Mouse (Mus musculus) forebrain, embryonic 16.5 days (tissue): ENCODE results near the gene Sufu. TPM values are rescaled to one million over a fixed set of nuclear protein-coding genes. Genes with fewer than 3 reads are reported as not detected.

Source experiments
- ATAC-seq: fragments of 200-750 bp; cut with Nextera tagmentation; 2 replicates; pipeline ENCODE4 v1.8.0; 2017; ENCODE audit warnings: mild to moderate bottlenecking, moderate library complexity
- H3K27ac ChIP-seq: fragments of 300-500 bp; sonication (generic); 2 replicates; pipeline ENCODE4 v1.5.1; 2014; ENCODE audit warnings: low read length, control low read depth
- H3K27me3 ChIP-seq: fragments of 300-500 bp; sonication (generic); replicated peaks from 2 replicates; pipeline ENCODE4 v1.6.1; 2014; ENCODE audit warnings: low read length; ENCODE audit not compliant: control insufficient read depth, insufficient read depth
- H3K36me3 ChIP-seq: fragments of 300-500 bp; sonication (generic); 2 replicates; pipeline ENCODE4 v1.6.1; 2014; ENCODE audit not compliant: control insufficient read depth, insufficient read depth
- H3K4me1 ChIP-seq: fragments of 300-500 bp; sonication (generic); replicated peaks from 2 replicates; pipeline ENCODE4 v1.6.1; 2014; ENCODE audit warnings: low read length; ENCODE audit not compliant: control insufficient read depth, insufficient read depth
- H3K4me2 ChIP-seq: fragments of 300-500 bp; sonication (generic); 2 replicates; pipeline ENCODE4 v1.6.1; 2014; ENCODE audit warnings: mild to moderate bottlenecking, low read length, control low read depth
- H3K4me3 ChIP-seq: fragments of 300-500 bp; sonication (generic); replicated peaks from 2 replicates; pipeline ENCODE4 v1.5.1; 2014; ENCODE audit warnings: mild to moderate bottlenecking, low read length, control low read depth
- H3K9ac ChIP-seq: fragments of 300-500 bp; sonication (generic); replicated peaks from 2 replicates; pipeline ENCODE4 v1.6.1; 2014; ENCODE audit warnings: low read depth, low read length, control low read depth
- H3K9me3 ChIP-seq: fragments of 300-500 bp; sonication (generic); 2 replicates; pipeline ENCODE4 v1.6.1; 2016; ENCODE audit warnings: low read length; ENCODE audit not compliant: control insufficient read depth
- WGBS: fragments of 180-500 bp; shearing (Covaris S2); extraction: QIAGEN DNeasy Blood & Tissue Kit; methylation state at CpG from one replicate; pipeline ENCODE4 v1.1.7; 2014; 5-methylcytosine and 5-hydroxymethylcytosine counted together
- polyA plus RNA-seq: library from polyadenylated mRNA; unstranded; fragments of >200 nt; fragmentation: Nextera tagmentation; extraction: Ambion mirVana; gene quantifications from 2 replicates; pipeline ENCODE4 v1.2.1, GENCODE M21; 2015

The Sufu gene
- polyA plus RNA-seq, 1 experiment from 2014 or later: 26.4 TPM

DNA sequence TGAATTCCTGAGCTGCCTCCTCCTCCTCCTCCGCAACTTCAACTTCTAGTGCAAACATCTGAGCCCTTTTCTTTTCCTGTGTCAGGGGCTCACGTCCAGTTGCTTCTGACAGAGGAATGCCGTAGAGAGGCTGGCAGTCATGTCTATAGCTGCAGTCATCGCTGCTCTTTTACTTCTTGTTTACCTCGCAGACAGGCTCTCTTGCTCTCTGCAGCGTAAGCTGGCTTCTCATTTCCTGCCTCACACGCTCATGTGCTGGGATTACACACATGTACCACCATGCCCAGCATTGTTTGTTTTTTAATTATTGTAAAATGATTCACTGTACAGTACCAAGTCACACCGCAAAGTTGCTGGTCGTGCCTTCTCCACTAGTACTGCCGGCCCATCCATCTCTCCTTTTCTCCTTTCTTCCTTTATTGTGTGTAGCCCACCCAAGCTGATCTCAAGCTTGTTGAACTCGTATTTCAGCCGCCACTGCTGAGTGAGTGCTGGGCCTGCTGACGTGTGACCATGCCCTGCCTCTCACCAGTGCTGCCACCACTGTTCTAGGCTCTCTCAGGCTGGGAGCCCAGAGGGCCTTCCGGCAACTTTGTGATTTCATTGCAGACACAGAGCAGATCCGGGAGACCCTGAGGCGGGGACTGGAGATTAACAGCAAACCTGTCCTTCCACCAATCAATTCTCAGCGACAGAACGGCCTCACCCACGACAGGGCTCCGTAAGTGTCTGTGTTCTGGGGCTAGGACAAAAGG lies 57.6 kb downstream of the Sufu start:
- Histone ChIP-seq H3K9ac (no peak overlapping the region), H3K36me3 (peaks cover 4% of the 10 kb centered on the region), H3K4me3 (no peak overlapping the region), H3K4me2 (no peak overlapping the region), H3K4me1 (peaks cover 14% of the 10 kb centered on the region), H3K27ac (peak overlapping the region; percentile 25; the same call in 1 of the 2 replicates), H3K27me3 (no peaks in the 10 kb centered on the region), H3K9me3 (no peaks in the 10 kb centered on the region)
- 78% methylated on average over 20 of the region's 20 CpGs for WGBS
- ATAC-seq: no peak

DNA sequence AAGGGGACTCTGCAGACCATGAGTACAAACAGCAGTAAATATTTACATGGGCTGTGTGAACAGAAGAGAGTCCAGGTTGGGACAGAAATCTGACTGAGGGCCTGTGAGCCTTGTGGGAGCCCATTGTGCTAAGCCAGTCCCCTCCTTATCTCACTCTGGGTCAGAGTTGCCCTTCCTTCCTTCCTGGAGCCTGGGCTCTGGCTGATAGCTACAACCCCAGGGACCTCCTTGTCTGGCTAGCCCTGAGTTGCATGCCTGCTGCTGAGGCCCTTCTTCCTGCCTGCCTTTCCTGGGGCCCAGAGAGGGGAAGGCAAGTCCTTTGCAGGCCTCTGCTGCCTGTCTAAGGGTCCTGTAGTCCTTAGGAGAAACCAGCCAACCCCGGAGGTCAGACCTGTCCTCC lies 58.3 kb downstream of the Sufu start:
- no peak overlapping the region for H3K9ac ChIP-seq
- WGBS: 67% methylated on average over 1 of the region's 1 CpGs
- H3K4me3 ChIP-seq: no peak overlapping the region
- no peak for ATAC-seq
- no peaks in the 10 kb centered on the region for H3K27me3 ChIP-seq
- H3K4me1 ChIP-seq: peaks cover 11% of the 10 kb centered on the region
- H3K4me2 ChIP-seq: no peak overlapping the region
- H3K27ac ChIP-seq: no peak overlapping the region
- no peaks in the 10 kb centered on the region for H3K9me3 ChIP-seq
- H3K36me3 ChIP-seq: peaks cover 6% of the 10 kb centered on the region

DNA sequence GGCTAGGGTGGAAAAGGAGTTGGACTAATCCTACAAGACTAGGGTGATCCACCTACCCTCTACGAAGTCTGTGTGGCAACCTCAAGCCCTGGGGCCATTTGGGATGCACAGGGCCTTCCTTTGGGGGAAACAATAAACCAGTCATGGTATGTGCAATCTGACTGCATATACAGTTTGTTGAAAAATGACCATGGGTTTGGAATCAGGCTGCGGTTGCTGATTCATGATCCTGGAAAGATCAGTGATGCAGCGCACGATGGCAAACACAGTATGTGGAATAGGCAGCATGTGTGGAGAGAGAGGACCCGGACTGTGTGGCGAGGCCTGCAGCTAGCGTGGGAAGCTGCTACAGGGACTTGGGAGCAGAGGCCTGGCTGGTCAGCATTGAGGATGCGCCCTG lies 58.9 kb downstream of the Sufu start:
- no peak overlapping the region for H3K9ac ChIP-seq
- ATAC-seq: no peak
- H3K36me3 ChIP-seq: peaks cover 6% of the 10 kb centered on the region
- WGBS: 96% methylated on average over 8 of the region's 8 CpGs
- no peaks in the 10 kb centered on the region for H3K27me3 ChIP-seq
- H3K9me3 ChIP-seq: no peaks in the 10 kb centered on the region
- H3K27ac ChIP-seq: no peak overlapping the region
- no peak overlapping the region for H3K4me2 ChIP-seq
- peaks cover 11% of the 10 kb centered on the region for H3K4me1 ChIP-seq
- no peak overlapping the region for H3K4me3 ChIP-seq

DNA sequence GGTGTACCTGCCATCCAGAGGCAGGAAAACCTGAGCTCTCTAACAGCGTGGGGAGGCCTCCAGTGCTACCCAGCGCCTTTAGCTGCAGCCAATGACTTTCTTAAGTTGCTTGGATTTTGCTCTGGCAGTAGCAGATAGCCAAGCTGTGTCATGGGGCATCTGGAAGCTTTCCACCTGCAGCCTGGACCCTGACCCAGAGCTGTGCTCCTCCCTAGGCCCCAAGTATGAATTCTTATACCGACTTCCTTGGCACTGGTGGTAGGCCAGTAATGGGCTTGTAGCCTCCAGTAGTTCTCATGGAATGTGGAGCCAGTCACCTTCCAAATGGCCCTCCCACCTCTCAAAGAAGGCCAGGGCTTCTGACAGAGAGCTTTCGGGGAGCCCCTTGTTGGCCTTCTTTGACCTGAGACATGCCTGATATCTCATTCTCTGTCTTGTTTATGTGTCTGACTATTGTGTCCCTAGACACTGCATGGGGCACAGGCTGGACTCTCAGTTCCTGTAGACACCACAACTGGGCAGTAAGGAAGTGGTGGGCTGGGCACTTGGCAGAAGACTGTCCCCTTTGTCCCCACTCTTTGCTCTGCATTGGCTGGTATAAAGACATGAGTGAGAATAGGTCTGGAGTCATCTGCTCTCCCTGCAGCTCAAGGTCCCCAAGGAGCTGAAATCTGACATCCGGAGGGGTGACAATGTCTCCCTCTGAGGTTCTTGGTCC lies 59.5 kb downstream of the Sufu start:
- H3K27ac ChIP-seq: no peak overlapping the region
- H3K27me3 ChIP-seq: no peaks in the 10 kb centered on the region
- H3K36me3 ChIP-seq: peaks cover 6% of the 10 kb centered on the region
- no peak overlapping the region for H3K9ac ChIP-seq
- peaks cover 11% of the 10 kb centered on the region for H3K4me1 ChIP-seq
- ATAC-seq: no peak
- no peak overlapping the region for H3K4me3 ChIP-seq
- WGBS: 92% methylated on average over 5 of the region's 5 CpGs
- H3K4me2 ChIP-seq: no peak overlapping the region
- H3K9me3 ChIP-seq: no peaks in the 10 kb centered on the region

DNA sequence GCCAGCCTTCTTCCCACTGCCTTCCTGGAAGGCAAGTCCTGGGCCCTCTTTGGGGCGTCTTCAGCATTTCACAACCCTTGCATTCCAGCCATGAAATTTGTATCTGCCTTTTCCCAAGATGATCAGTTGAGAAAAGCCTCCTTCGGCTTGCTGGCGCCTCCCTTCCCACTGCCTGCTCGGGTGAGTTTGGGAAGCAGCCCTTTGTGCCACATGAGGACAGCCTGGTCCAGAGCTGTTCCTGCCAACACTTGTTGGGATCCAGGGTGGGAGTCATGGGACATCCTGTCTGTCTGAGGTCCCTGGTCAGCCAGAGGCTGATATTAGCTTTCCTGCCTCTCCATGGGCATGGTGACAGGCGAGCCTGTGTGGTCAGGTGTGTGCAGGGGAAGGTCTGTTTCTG lies 61.1 kb downstream of the Sufu start:
- H3K4me3 ChIP-seq: no peak overlapping the region
- no peak overlapping the region for H3K4me2 ChIP-seq
- no peaks in the 10 kb centered on the region for H3K4me1 ChIP-seq
- WGBS: 90% methylated on average over 5 of the region's 5 CpGs
- H3K9ac ChIP-seq: no peak overlapping the region
- H3K27ac ChIP-seq: no peak overlapping the region
- peaks cover 10% of the 10 kb centered on the region for H3K36me3 ChIP-seq
- H3K9me3 ChIP-seq: no peaks in the 10 kb centered on the region
- H3K27me3 ChIP-seq: no peaks in the 10 kb centered on the region
- ATAC-seq: no peak

DNA sequence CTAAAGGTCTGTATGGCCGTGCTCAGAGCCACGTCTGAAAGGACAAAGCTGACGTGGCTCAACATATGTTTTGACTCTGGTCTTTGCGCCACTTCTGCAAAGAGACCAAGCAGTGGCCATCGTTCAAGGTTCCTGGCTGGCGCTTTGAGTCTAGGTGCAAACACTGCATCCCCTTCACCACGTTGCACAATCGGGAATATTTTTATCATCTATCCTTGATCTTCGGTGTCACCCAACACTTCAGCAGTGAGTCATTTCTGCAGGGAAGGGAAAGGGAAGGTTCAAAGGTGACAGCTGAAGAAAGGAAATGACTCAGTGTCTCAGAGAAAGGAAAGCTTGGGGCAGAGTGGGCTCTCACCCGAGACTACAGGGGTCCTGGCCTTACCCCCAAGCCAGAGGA lies 62.6 kb downstream of the Sufu start:
- Histone ChIP-seq H3K4me2 (no peak overlapping the region), H3K27me3 (no peaks in the 10 kb centered on the region), H3K27ac (no peak overlapping the region), H3K4me3 (no peak overlapping the region), H3K9me3 (no peaks in the 10 kb centered on the region), H3K4me1 (no peaks in the 10 kb centered on the region), H3K36me3 (peaks cover 7% of the 10 kb centered on the region; the same call in 1 of the 2 replicates), H3K9ac (no peak overlapping the region)
- WGBS: 87% methylated on average over 10 of the region's 10 CpGs
- ATAC-seq: no peak

DNA sequence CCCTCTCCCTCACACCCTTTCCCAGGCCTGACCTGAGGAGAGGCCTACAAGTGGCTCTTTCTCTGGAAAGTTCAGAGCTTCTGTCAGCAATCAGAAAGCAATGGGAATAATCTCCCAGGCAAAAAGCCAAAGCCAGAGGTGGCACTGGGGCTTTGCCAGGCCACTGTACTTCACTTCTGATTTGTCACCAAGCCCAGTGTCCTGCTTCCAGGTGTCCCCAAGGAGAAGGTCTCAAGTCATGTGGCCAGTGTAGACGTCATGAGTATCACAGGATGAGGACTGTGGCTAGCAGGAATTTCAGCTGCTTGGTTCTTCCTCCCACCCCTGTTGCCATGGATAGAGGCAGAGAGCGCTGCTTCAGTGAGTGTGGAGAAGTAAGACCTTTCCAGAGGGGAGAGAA lies 63.2 kb downstream of the Sufu start:
- Histone ChIP-seq H3K4me3 (no peak overlapping the region), H3K36me3 (peaks cover 7% of the 10 kb centered on the region; the same call in 1 of the 2 replicates), H3K4me2 (no peak overlapping the region), H3K27me3 (no peaks in the 10 kb centered on the region), H3K9me3 (no peaks in the 10 kb centered on the region), H3K27ac (no peak overlapping the region), H3K4me1 (no peaks in the 10 kb centered on the region), H3K9ac (no peak overlapping the region)
- WGBS: 84% methylated on average over 2 of the region's 2 CpGs
- no peak for ATAC-seq

DNA sequence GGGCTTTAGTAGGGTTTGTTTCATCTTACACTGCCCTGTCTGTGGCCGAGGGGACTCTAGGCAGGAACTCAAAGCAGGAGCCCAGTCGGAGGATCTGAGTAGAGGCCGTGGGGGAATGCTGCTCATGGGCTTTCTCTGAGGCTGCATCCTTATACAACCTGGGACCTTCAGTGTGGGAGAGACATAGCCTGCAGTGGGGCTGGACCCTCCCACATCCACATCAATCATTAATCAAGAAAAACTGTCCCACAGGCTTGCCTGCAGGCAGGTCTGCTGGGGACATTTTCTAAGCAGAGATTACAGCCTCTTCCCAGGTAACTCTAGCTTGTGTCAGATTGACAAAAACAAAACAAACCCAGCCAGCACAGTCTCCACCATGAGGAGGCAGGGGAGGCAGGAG lies 65.9 kb downstream of the Sufu start:
- Histone ChIP-seq H3K36me3 (peaks cover 7% of the 10 kb centered on the region; the same call in 1 of the 2 replicates), H3K27me3 (no peaks in the 10 kb centered on the region), H3K9ac (no peak overlapping the region), H3K27ac (no peak overlapping the region), H3K9me3 (no peaks in the 10 kb centered on the region), H3K4me3 (no peak overlapping the region), H3K4me2 (no peak overlapping the region), H3K4me1 (no peaks in the 10 kb centered on the region)
- no peak for ATAC-seq
- WGBS: 98% methylated on average over 3 of the region's 3 CpGs

DNA sequence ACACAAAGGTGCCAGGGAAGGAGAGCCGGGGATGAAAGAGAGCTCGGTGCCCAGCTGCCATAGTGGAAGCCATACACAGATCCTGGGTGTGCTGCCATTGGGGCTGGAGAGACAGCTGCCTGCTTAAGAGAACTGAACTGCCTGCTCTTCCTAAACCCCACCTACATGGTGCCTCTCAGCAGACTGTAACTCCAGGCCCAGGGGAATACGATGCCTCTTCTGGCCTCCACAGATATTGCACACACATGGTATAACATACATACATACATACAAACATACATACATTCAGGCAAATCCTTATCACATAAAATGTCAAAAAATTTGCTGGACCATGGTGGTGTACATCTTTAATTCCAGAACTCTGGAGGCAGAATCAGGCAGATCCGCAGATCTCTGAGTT lies 66.8 kb downstream of the Sufu start:
- H3K27ac ChIP-seq: no peak overlapping the region
- no peak overlapping the region for H3K4me3 ChIP-seq
- H3K4me1 ChIP-seq: no peaks in the 10 kb centered on the region
- no peaks in the 10 kb centered on the region for H3K9me3 ChIP-seq
- H3K9ac ChIP-seq: no peak overlapping the region
- H3K4me2 ChIP-seq: no peak overlapping the region
- no peak for ATAC-seq
- H3K27me3 ChIP-seq: no peaks in the 10 kb centered on the region
- WGBS: 95% methylated on average over 4 of the region's 4 CpGs
- peaks cover 7% of the 10 kb centered on the region; the same call in 1 of the 2 replicates for H3K36me3 ChIP-seq
